Mouse (Mus musculus) cortical plate, adult 2 months (tissue): ENCODE data around the gene Map3k6. TPM values are rescaled to one million over a fixed set of nuclear protein-coding genes. Genes with fewer than 3 reads are reported as not detected.

ENCODE experiments used
- H3K27ac ChIP-seq: fragments of 200-500 bp; 2 replicates; pipeline ENCODE4 v1.5.1; 2012; ENCODE audit warnings: low read length, control low read depth, inconsistent platforms; ENCODE audit not compliant: insufficient read depth
- H3K4me1 ChIP-seq: fragments of 200-500 bp; 2 replicates; pipeline ENCODE4 v1.6.1; 2011; ENCODE audit warnings: low read length; ENCODE audit not compliant: control insufficient read depth, insufficient read depth
- H3K4me3 ChIP-seq: fragments of 200-500 bp; 2 replicates; pipeline ENCODE4 v1.5.1; 2011; ENCODE audit warnings: mild to moderate bottlenecking, low read length, control low read depth; ENCODE audit not compliant: insufficient read depth
- CTCF ChIP-seq: fragments of 200-500 bp; IDR thresholded peaks from 2 replicates; pipeline ENCODE4 v1.5.1; 2011; ENCODE audit warnings: mild to moderate bottlenecking, control low read depth, low read length; ENCODE audit not compliant: insufficient read depth; ENCODE audit errors: extremely low read depth
- POLR2A ChIP-seq: fragments of 200-500 bp; IDR thresholded peaks from 2 replicates; pipeline ENCODE4 v1.6.1; 2011; ENCODE audit warnings: mild to moderate bottlenecking, low read length, control low read depth; ENCODE audit not compliant: insufficient read depth; ENCODE audit errors: extremely low read depth
- polyA plus RNA-seq: library from polyadenylated mRNA; depleted of rRNA; stranded (reverse); fragments of >200 nt; gene quantifications from 2 replicates; pipeline ENCODE4 v1.2.3, GENCODE M21; 2012

Map3k6 gene
- polyA plus RNA-seq, 1 experiment, result 7.9 TPM

- no peak for TF ChIP-seq POLR2A
- TF ChIP-seq CTCF, result no peak
- H3K4me3 ChIP-seq, result no peak overlapping the region
- no peak overlapping the region for H3K27ac ChIP-seq
- H3K4me1 ChIP-seq, result no peaks in the 10 kb centered on the region
Measured at GRCm38 (mm10) chr4:133229582-133229981, 11.0 kb upstream of the Map3k6 start.

DNA sequence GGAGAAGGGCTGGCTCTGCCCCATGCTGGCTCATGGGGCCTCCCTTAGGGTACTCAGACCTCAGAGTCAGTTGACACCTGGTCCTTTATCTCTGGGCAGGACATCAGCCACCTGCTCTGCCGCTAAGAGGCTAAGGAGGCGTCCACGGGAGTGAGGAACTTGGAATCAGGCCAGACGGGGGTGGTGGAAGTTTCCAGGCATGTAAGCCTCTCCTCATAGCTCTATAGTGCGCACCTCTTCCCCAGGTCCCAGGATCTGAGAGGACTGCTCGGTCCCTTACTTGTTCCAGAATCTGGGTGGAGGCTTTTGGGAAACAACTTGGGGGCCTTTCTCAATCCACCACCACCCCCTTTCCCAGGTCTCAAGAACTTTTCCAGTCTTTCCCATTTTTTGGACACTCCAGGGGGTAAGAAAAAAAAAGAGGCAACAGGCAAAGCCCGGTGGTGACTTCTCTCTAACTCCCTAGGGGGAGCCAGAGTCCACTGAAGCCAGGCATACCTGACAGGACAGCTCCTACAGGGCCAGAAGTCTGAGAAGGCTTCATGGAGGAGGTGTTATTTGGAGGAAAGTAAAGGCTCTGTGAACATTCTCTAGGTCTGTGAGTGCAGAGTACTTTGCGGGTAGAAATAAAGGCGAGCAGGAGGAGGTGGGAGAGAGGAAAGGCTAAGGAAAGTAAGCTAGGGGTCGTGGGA, 7.2 kb upstream of the Map3k6 start:
- no peak overlapping the region for H3K27ac ChIP-seq
- H3K4me1 ChIP-seq, result no peaks in the 10 kb centered on the region
- TF ChIP-seq CTCF (peak; percentile 61), POLR2A (no peak)
- no peak overlapping the region for H3K4me3 ChIP-seq

GRCm38 (mm10) chr4:133234771-133235170, 5.8 kb upstream of the Map3k6 start:
- no peaks in the 10 kb centered on the region for H3K4me1 ChIP-seq
- no peak for TF ChIP-seq CTCF
- TF ChIP-seq POLR2A, result no peak
- H3K4me3 ChIP-seq, result no peak overlapping the region
- H3K27ac ChIP-seq, result no peak overlapping the region

GRCm38 (mm10) chr4:133235415-133235814, 5.2 kb upstream of the Map3k6 start:
- H3K4me3 ChIP-seq, result no peak overlapping the region
- no peaks in the 10 kb centered on the region for H3K4me1 ChIP-seq
- TF ChIP-seq CTCF, result no peak
- no peak for TF ChIP-seq POLR2A
- no peak overlapping the region for H3K27ac ChIP-seq

- Histone ChIP-seq H3K4me3 (no peak overlapping the region), H3K27ac (no peak overlapping the region), H3K4me1 (no peaks in the 10 kb centered on the region)
- no peak for TF ChIP-seq POLR2A
- TF ChIP-seq CTCF, result no peak
Measured at GRCm38 (mm10) chr4:133237911-133238310, 2.7 kb upstream of the Map3k6 start.

GRCm38 (mm10) chr4:133240934-133241908, 603 bp downstream of the Map3k6 start:
- TF ChIP-seq POLR2A (peak; percentile 85; the same call in 1 of the 2 replicates), CTCF (no peak)
- H3K27ac ChIP-seq, result peak overlapping the region; percentile 83
- no peaks in the 10 kb centered on the region for H3K4me1 ChIP-seq
- H3K4me3 ChIP-seq, result peak overlapping the region; percentile 40

GRCm38 (mm10) chr4:133241910-133242309, 1.3 kb downstream of the Map3k6 start:
- peak overlapping the region; percentile 40 for H3K4me3 ChIP-seq
- no peak for TF ChIP-seq CTCF
- TF ChIP-seq POLR2A, result no peak
- H3K27ac ChIP-seq, result no peak overlapping the region
- no peaks in the 10 kb centered on the region for H3K4me1 ChIP-seq

GRCm38 (mm10) chr4:133242710-133243109, 2.1 kb downstream of the Map3k6 start:
- H3K4me1 ChIP-seq, result no peaks in the 10 kb centered on the region
- no peak overlapping the region for H3K4me3 ChIP-seq
- TF ChIP-seq CTCF, result no peak
- no peak for TF ChIP-seq POLR2A

DNA sequence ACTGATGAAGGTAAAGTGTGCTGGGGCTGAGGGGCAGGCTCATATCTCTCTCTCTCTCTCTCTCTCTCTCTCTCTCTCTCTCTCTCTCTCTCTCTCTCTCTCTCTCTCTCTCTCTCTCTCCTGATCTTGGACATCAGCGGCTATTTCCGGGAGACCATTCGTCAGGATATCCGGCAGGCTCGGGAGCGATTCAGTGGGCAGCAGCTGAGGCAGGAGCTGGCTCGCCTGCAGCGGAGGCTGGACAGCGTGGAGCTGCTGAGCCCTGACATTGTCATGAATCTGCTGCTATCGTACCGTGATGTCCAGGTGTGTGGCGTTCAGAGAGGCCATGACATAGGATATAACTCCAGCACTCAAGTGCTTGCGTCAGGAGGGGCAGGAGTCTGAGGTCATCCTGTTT, 2.9 kb downstream of the Map3k6 start:
- no peak for TF ChIP-seq CTCF
- no peak for TF ChIP-seq POLR2A
- H3K4me3 ChIP-seq, result no peak overlapping the region
- no peaks in the 10 kb centered on the region for H3K4me1 ChIP-seq
- H3K27ac ChIP-seq, result no peak overlapping the region

More at GRCm38 (mm10) chr4:133242710-133243109, 2.1 kb downstream of the Map3k6 start:
- no peak overlapping the region for H3K27ac ChIP-seq
